Mouse (Mus musculus): ENCODE results near the gene Megf8.
A peak's percentile ranks its signal among the peaks of the same experiment; 100 is the strongest.

Gene Megf8

GRCm38 (mm10) chr7:25316532-25317445 lies at the start of gene Megf8:
Gene Megf8 (plus strand): TSS chr7:25317164.
- DNase-seq, result peak; percentile 98

- peak; percentile 100 for DNase-seq
Observed at GRCm38 (mm10) chr7:25267301-25267750, 49.6 kb upstream of the Megf8 start, which contains the start of gene Cic. Gene Cic (plus strand): TSS chr7:25267704.

- peak; percentile 100 for DNase-seq
Observed at GRCm38 (mm10) chr7:25267751-25268463, 49.1 kb upstream of the Megf8 start.

- DNase-seq, result peak; percentile 11
Observed at GRCm38 (mm10) chr7:25268588-25268987, 48.4 kb upstream of the Megf8 start.

- no peak for DNase-seq
Observed at GRCm38 (mm10) chr7:25269029-25269428, 47.9 kb upstream of the Megf8 start.

GRCm38 (mm10) chr7:25269545-25270271 lies 47.3 kb upstream of the Megf8 start:
- no peak for DNase-seq

- DNase-seq, result peak; percentile 8
Observed at GRCm38 (mm10) chr7:25270652-25271633, 46.0 kb upstream of the Megf8 start.

GRCm38 (mm10) chr7:25271651-25272444 lies 45.1 kb upstream of the Megf8 start:
- DNase-seq, result no peak

- no peak for DNase-seq
Observed at GRCm38 (mm10) chr7:25272445-25273258, 44.3 kb upstream of the Megf8 start.

GRCm38 (mm10) chr7:25273259-25274241 lies 43.4 kb upstream of the Megf8 start:
- DNase-seq, result no peak

- no peak for DNase-seq
Observed at GRCm38 (mm10) chr7:25274571-25274970, 42.4 kb upstream of the Megf8 start.

- DNase-seq, result no peak
Observed at GRCm38 (mm10) chr7:25274996-25275395, 42.0 kb upstream of the Megf8 start.

GRCm38 (mm10) chr7:25275555-25276298 lies 41.2 kb upstream of the Megf8 start:
- DNase-seq, result no peak

GRCm38 (mm10) chr7:25277405-25277804 lies 39.6 kb upstream of the Megf8 start:
- no peak for DNase-seq

GRCm38 (mm10) chr7:25277998-25278340 lies 39.0 kb upstream of the Megf8 start:
- DNase-seq, result no peak

- DNase-seq, result peak; percentile 92
Observed at GRCm38 (mm10) chr7:25278341-25279075, 38.5 kb upstream of the Megf8 start.

Data from layer of hippocampus, adult 9-11 months (tissue).